Mouse (Mus musculus) kidney, postnatal 10 days (tissue): Measurements from ENCODE around the gene Ak3.

Source experiments
- DNase-seq: peaks from one replicate; pipeline ENCODE4 v3.0.0; 2021; ENCODE audit warnings: mixed read lengths

Ak3 gene

DNA sequence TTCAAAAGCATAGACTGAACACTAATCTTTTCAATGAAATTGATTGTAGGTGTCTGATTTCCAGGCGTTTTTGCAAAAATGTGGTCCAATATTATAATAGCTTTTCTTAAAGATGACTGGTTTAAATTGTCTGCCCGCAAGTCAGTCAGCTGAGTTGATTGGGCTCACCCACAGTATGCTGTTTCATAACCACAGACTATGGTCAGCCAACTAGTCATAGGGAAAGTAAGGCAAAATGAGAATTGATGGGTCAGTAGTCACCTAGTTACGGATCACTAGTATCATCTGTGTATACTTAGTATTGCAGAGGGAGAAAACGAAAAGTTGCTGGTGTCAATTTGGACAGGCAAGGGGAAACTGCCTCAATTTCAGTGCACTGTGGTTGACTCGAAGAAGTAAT lies 56.4 kb downstream of the Ak3 start:
- DNase-seq: no peak

DNA sequence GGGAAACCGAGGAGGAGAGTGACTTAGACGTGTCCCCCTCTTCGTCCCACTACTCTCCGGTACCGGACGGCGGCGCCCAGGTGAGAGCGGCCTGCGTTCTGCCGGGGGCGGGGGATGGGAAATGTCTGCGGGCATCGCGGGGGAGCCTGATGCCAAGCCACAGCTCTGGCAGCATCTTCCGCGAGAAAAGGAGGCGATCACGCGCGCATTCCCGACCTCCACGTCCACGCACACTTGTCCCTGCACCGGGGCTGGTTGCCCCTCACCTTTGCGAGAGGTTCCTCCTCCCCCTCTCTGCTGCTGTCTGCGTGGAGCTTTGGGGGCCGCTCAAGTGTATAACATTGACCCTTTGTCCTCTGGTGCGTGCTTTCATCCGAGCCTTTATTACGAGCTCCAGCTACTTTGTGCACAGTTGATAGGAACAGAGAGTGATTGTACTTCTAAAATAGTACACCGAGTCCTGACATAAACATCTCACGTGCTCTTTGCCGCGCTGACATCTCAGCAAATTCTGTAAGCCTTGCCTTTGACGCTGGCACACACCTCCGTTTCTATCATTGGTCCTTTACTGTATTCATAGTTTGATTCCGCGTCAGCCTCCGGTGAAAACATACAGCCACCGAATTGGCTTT lies 57.1 kb downstream of the Ak3 start:
- DNase-seq: peak; percentile 26

DNA sequence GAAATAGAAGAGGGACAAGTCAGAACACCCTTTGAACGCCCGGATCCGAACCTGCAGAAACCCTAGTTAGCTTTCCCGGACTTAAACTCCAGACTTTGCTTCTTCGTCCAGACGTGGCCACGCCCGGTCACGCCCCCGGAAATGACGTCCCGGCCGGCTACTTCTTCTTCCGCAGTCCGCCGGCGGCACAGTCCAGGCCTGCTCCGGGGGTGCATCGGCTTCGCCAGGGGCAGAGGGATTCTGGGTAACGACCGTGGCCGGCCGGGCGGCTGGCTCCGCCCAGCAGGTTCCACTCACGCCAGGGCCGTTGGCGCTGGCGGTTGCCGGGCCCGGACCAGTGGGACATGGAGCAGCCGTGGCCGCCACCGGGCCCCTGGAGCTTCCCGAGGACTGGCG lies 57.6 kb downstream of the Ak3 start, which contains the start of gene Cdc37l1:
TSS of gene Cdc37l1 (plus strand) at position 159 of the 396 bp plus-strand sequence.
- peak; percentile 100 for DNase-seq

DNA sequence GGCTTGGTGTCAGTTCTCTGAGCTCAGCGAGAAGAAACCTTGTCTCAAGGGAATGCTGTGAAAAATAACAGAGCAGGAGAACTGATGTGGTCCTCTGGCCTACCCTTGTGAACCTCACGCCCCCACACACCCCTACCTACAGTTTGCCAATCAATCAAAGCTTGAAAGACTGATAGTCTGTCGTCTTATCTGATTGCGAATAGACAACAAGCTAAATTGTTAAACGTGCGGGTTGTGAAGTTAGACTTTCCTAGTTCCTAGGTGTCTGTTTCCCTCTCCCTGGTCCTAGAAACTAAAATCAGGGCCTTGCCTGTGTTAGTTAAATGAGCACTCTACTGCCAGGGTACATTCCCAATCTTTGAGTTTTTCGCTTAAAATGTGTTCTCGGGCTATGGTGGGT lies 58.2 kb downstream of the Ak3 start:
- DNase-seq: no peak

DNA sequence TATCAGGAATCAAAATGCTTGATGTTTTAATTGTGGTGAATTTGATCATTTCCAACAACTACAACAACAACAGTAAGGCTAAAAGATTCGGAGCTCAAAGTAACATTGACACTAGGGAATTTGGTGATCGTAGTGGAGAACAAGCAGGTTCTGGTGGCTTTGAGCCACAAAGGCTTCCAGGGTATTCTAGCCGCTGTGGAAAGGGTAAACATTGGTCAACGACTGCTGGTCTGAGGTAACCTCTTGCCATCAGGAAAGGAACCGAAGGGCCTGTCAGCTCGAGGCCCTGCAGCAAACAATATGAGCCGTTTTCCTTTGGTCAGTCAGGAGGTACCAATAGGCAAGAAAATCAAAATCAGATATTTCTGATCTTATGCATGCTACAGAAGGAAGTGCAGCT lies 65.1 kb downstream of the Ak3 start:
- DNase-seq: no peak

DNA sequence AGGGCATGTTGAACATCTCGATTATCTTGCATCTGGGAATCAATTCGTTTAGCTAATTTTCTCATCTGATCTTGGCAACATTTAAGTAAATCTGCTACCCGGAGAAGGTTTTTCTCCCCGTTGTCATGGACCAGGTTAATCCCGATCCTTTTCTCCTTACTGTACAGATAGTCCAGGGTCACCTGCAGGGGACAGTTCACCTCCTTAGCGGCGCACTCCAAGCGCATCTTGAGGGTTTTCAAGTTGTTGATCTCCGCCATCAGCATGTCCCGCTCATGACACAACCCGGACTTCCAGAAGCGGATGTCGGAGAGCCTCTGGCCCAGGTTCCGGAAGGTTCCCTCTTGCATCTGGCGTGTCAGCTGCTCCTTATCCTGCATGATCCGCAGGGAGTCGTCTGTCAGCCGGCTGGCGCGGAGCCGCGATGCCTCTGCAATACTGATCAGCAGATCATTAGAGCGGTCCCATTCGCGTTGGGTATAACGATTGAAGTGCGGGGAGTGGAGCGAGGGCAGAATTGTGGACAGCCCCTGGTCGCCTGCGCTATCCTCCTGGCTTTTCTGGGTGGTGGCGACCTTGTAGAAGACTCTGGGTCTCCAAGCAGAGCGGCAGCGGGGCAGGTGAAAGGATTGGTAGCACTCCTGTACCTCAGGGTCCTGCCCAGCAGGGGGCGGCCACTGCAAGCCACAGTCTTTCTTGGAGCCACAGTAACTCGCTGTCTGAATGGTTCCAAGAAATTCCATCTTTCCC lies 72.7 kb downstream of the Ak3 start:
- peak; percentile 90 for DNase-seq
